Mouse (Mus musculus): ENCODE data around the gene Cd300lg. TPM values are rescaled to one million over a fixed set of nuclear protein-coding genes. Genes with fewer than 3 reads are reported as not detected.

Gene Cd300lg
- polyA plus RNA-seq, 2 experiments: 0.38 to 0.56 TPM

DNA sequence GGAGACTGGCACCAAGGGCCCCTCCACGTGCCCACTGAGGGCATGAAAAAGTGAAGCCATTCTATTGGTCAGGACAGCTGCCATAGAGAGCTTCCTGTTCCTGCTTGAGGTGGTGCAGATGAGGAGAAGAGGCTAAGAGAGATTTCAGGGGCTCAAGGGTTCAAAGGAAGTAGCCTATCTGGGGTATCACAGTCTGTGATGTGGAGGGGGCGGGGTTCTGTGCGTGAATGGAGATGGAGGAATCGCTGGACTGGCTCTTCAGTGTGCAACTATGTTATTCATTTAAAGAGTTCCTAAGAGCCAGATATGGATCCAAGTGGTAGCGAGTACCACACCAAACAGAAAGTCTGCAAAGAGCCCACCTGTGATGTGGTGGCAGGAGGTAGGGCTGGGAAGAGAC, 55.1 kb downstream of the Cd300lg start:
- Histone ChIP-seq H3K27me3 (ENCODE audit: control insufficient read depth, insufficient read depth, low read length) (peaks cover 7% of the 10 kb centered on the region), H3K4me3 (ENCODE audit: insufficient read depth in 1 of 2, low read depth in 2 of 2, low read length in 2 of 2) (peak overlapping the region; percentile 35 to 40; a peak in 3 of 4 replicates), H3K4me1 (replicated peaks; ENCODE audit: control insufficient read depth in 2 of 2, insufficient read depth in 2 of 2, low read length in 1 of 2) (peaks cover 26 to 35% of the 10 kb centered on the region in 2 experiments), H3K4me2 (ENCODE audit: low read depth) (peak overlapping the region; percentile 71), H3K27ac (peak overlapping the region; percentile 83), H3K9me3 (ENCODE audit: control insufficient read depth, low read length) (no peaks in the 10 kb centered on the region), H3K9ac (replicated peaks) (peak overlapping the region; percentile 29), H3K36me3 (replicated peaks; ENCODE audit: control insufficient read depth, insufficient read depth, low read depth) (no peaks in the 10 kb centered on the region)
- TF ChIP-seq CTCF (IDR thresholded peaks at IDR 0.05; ENCODE audit: low read depth) (no peak), EP300 (IDR thresholded peaks at IDR 0.05; ENCODE audit: low read depth) (no peak)
- no peak for DNase-seq (ENCODE audit: low read depth in 3 of 3, low spot score in 3 of 3)
- WGBS (ENCODE audit: insufficient replicate concordance): 39% methylated on average over 5 of the region's 5 CpGs
- ATAC-seq (ENCODE audit: insufficient read depth): peak; percentile 38

DNA sequence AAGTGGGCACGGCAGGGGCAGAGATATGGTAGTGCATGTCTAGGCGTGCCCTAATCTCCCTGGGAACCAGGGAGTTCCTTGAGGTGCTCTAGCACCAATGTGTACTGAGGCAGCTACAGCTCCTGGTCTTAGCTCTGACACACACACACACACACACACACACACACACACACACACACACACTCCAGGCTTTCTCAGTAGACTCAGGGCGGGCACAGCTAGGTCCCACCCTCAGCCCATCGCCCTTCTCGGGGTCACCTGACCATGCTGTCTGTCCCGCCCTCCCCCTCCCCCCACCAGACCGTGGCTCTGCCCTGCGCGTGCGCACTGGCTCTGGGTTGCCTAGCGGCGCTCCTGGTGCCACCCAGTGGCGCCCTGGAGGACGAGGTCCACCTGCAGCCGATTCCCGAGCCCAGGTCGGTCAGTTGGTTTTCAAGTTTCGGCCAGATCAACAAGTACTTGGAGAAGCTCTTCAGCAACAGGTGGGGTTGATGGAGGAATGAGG, 55.6 kb downstream of the Cd300lg start:
- peak overlapping the region; percentile 53 for H3K9ac ChIP-seq (replicated peaks)
- peak overlapping the region; percentile 83 for H3K27ac ChIP-seq
- peaks cover 26 to 35% of the 10 kb centered on the region in 2 experiments for H3K4me1 ChIP-seq (replicated peaks; ENCODE audit: control insufficient read depth in 2 of 2, insufficient read depth in 2 of 2, low read length in 1 of 2)
- TF ChIP-seq EP300 (IDR thresholded peaks at IDR 0.05; ENCODE audit: low read depth): no peak
- TF ChIP-seq CTCF (IDR thresholded peaks at IDR 0.05; ENCODE audit: low read depth): peak; percentile 90
- no peaks in the 10 kb centered on the region for H3K36me3 ChIP-seq (replicated peaks; ENCODE audit: control insufficient read depth, insufficient read depth, low read depth)
- peak; percentile 74 to 80 (median 78) for DNase-seq (ENCODE audit: low read depth in 3 of 3, low spot score in 3 of 3)
- WGBS (ENCODE audit: insufficient replicate concordance): 2% methylated on average over 18 of the region's 18 CpGs
- H3K27me3 ChIP-seq (ENCODE audit: control insufficient read depth, insufficient read depth, low read length): peaks cover 10% of the 10 kb centered on the region
- H3K9me3 ChIP-seq (ENCODE audit: control insufficient read depth, low read length): no peaks in the 10 kb centered on the region
- ATAC-seq (ENCODE audit: insufficient read depth): peak; percentile 90
- peak overlapping the region; percentile 71 for H3K4me2 ChIP-seq (ENCODE audit: low read depth)
- H3K4me3 ChIP-seq (ENCODE audit: insufficient read depth in 1 of 2, low read depth in 2 of 2, low read length in 2 of 2): peak overlapping the region; percentile 35 to 47

DNA sequence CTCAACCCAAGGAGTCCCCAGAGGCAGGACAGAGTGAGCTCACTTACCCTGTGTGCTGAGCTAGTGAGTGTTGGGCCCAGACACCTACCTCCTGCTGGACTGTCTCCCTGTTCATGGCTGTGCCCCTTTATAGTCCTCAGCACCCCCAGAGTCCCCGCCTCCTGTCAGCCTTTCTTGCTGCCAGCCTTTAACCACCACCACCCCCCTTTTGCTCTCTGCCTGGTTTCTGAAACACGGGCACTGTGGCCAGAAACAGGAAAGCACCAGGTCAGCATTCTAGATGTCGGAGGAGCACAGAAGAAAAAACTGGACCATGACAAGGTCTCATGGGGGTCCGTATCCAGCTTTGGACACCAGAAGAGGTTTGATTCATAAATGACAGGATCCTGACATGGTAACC, 59.9 kb downstream of the Cd300lg start, which contains the start of gene Ppy:
Gene Ppy, minus strand, starts transcription at position 101 of the 400 bp plus-strand sequence.
- no peak for DNase-seq (ENCODE audit: low read depth in 3 of 3, low spot score in 3 of 3)
- Histone ChIP-seq H3K27ac (no peak within 1 kb of the TSS), H3K27me3 (ENCODE audit: control insufficient read depth, insufficient read depth, low read length) (peaks cover 34% of the 10 kb centered on the region), H3K9ac (replicated peaks) (no peak within 1 kb of the TSS), H3K36me3 (replicated peaks; ENCODE audit: control insufficient read depth, insufficient read depth, low read depth) (no peaks in the 10 kb centered on the region), H3K9me3 (ENCODE audit: control insufficient read depth, low read length) (no peaks in the 10 kb centered on the region), H3K4me2 (ENCODE audit: low read depth) (no peak within 1 kb of the TSS), H3K4me3 (ENCODE audit: insufficient read depth in 1 of 2, low read depth in 2 of 2, low read length in 2 of 2) (no peak within 1 kb of the TSS), H3K4me1 (replicated peaks; ENCODE audit: control insufficient read depth in 2 of 2, insufficient read depth in 2 of 2, low read length in 1 of 2) (peaks cover 15 to 27% of the 10 kb centered on the region in 2 experiments)
- TF ChIP-seq EP300 (IDR thresholded peaks at IDR 0.05; ENCODE audit: low read depth) (no peak), CTCF (IDR thresholded peaks at IDR 0.05; ENCODE audit: low read depth) (no peak)
- no peak for ATAC-seq (ENCODE audit: insufficient read depth)
- 48% methylated on average over 4 of the region's 4 CpGs for WGBS (ENCODE audit: insufficient replicate concordance)

DNA sequence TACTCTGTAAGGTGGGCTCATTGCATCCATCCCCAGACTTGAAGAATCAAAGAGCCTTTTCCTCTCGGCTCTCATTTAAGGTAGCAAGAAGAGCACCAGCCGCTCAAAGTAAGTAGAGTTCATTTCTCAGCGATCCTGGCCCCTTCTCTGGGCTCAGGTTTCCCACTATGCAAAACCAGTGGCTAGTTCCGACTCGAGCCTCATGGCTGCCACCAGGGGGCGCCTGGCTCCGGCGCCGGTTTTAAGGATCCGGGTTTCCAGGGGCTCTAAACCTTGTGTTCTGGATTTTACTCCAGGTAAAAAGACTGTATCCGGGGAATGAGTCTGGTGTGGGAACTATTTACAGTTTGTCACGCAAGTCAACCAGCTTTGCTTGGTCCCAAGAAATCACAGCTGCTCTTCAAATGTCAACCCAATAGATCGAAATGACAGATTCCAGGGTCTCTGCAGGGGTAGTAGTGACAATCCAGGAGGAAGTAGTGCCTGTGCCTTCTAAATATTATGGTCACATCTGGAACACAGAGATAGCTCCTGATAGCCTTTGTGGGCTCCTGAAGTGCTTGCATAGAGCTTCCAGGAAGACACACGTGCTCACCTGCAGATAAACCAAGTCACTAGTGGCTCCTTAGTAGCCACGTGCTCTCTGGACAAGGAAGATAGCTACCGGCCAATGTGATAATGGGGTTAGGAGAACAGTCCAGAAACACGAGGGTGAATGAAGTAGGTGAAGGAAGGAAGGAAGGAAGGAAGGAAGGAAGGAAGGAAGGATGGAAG, 61.4 kb downstream of the Cd300lg start:
- Histone ChIP-seq H3K4me1 (replicated peaks; ENCODE audit: control insufficient read depth in 2 of 2, insufficient read depth in 2 of 2, low read length in 1 of 2) (peaks cover 7 to 14% of the 10 kb centered on the region in 2 experiments), H3K9me3 (ENCODE audit: control insufficient read depth, low read length) (no peaks in the 10 kb centered on the region), H3K4me2 (ENCODE audit: low read depth) (no peak overlapping the region), H3K27me3 (ENCODE audit: control insufficient read depth, insufficient read depth, low read length) (peaks cover 48% of the 10 kb centered on the region), H3K36me3 (replicated peaks; ENCODE audit: control insufficient read depth, insufficient read depth, low read depth) (no peaks in the 10 kb centered on the region), H3K4me3 (ENCODE audit: insufficient read depth in 1 of 2, low read depth in 2 of 2, low read length in 2 of 2) (no peak overlapping the region), H3K9ac (replicated peaks) (no peak overlapping the region), H3K27ac (no peak overlapping the region)
- DNase-seq (ENCODE audit: low read depth in 3 of 3, low spot score in 3 of 3) (no peak), ATAC-seq (ENCODE audit: insufficient read depth) (peak; percentile 54)
- TF ChIP-seq EP300 (IDR thresholded peaks at IDR 0.05; ENCODE audit: low read depth) (no peak), CTCF (IDR thresholded peaks at IDR 0.05; ENCODE audit: low read depth) (peak; percentile 93)
- 3% methylated on average over 17 of the region's 17 CpGs for WGBS (ENCODE audit: insufficient replicate concordance)

Other genes with a start within 250 kb of the Cd300lg start
- 0.28 TPM in 2 replicates for gene Meox1, start 147.1 kb upstream of the Cd300lg start, polyA plus RNA-seq (2012; rRNA removed)
- 0.28 and 0.36 TPM in 2 replicates for gene Meox1, start 147.1 kb upstream of the Cd300lg start, polyA plus RNA-seq (2014; fragmentation: Nextera tagmentation; extraction: Ambion mirVana)
- 0.04 and 0.12 TPM in 2 replicates for gene Sost, start 74.5 kb upstream of the Cd300lg start, polyA plus RNA-seq (2012; rRNA removed)
- not detected in 2 replicates for gene Sost, start 74.5 kb upstream of the Cd300lg start, polyA plus RNA-seq (2014; fragmentation: Nextera tagmentation; extraction: Ambion mirVana)
- gene Cfap97d1, start 57.2 kb upstream of the Cd300lg start, polyA plus RNA-seq (2012; rRNA removed): not detected in 2 replicates
- gene Cfap97d1, start 57.2 kb upstream of the Cd300lg start, polyA plus RNA-seq (2014; fragmentation: Nextera tagmentation; extraction: Ambion mirVana): not detected in 2 replicates
- gene Dusp3, start 54.5 kb upstream of the Cd300lg start, polyA plus RNA-seq (2012; rRNA removed): 3.3 and 4.8 TPM in 2 replicates
- 6.3 and 7.2 TPM in 2 replicates for gene Dusp3, start 54.5 kb upstream of the Cd300lg start, polyA plus RNA-seq (2014; fragmentation: Nextera tagmentation; extraction: Ambion mirVana)
- 0.21 and 0.27 TPM in 2 replicates for gene Mpp3, start 13.0 kb upstream of the Cd300lg start, polyA plus RNA-seq (2012; rRNA removed)
- not detected in 2 replicates for gene Mpp3, start 13.0 kb upstream of the Cd300lg start, polyA plus RNA-seq (2014; fragmentation: Nextera tagmentation; extraction: Ambion mirVana)
- 11.9 and 13.1 TPM in 2 replicates for gene Mpp2, start 47.0 kb downstream of the Cd300lg start, polyA plus RNA-seq (2012; rRNA removed)
- 7.4 and 10.6 TPM in 2 replicates for gene Mpp2, start 47.0 kb downstream of the Cd300lg start, polyA plus RNA-seq (2014; fragmentation: Nextera tagmentation; extraction: Ambion mirVana)
- gene Ppy, start 59.8 kb downstream of the Cd300lg start, polyA plus RNA-seq (2012; rRNA removed): not detected in 2 replicates
- gene Ppy, start 59.8 kb downstream of the Cd300lg start, polyA plus RNA-seq (2014; fragmentation: Nextera tagmentation; extraction: Ambion mirVana): not detected in 2 replicates
- gene Pyy, start 66.3 kb downstream of the Cd300lg start, polyA plus RNA-seq (2012; rRNA removed): 0.22 and 0.57 TPM in 2 replicates
- not detected in 2 replicates for gene Pyy, start 66.3 kb downstream of the Cd300lg start, polyA plus RNA-seq (2014; fragmentation: Nextera tagmentation; extraction: Ambion mirVana)
- gene Nags, start 104.0 kb downstream of the Cd300lg start, polyA plus RNA-seq (2012; rRNA removed): 10.1 and 11.3 TPM in 2 replicates
- 7.2 and 7.5 TPM in 2 replicates for gene Nags, start 104.0 kb downstream of the Cd300lg start, polyA plus RNA-seq (2014; fragmentation: Nextera tagmentation; extraction: Ambion mirVana)
- 8.9 and 9.2 TPM in 2 replicates for gene Tmem101, start 114.9 kb downstream of the Cd300lg start, polyA plus RNA-seq (2012; rRNA removed)
- 7.8 and 8.5 TPM in 2 replicates for gene Tmem101, start 114.9 kb downstream of the Cd300lg start, polyA plus RNA-seq (2014; fragmentation: Nextera tagmentation; extraction: Ambion mirVana)
- gene Lsm12, start 143.8 kb downstream of the Cd300lg start, polyA plus RNA-seq (2012; rRNA removed): 10.4 and 15.4 TPM in 2 replicates
- gene Lsm12, start 143.8 kb downstream of the Cd300lg start, polyA plus RNA-seq (2014; fragmentation: Nextera tagmentation; extraction: Ambion mirVana): 51.4 and 56.2 TPM in 2 replicates
- 12.6 and 14.8 TPM in 2 replicates for gene G6pc3, start 148.1 kb downstream of the Cd300lg start, polyA plus RNA-seq (2012; rRNA removed)
- 7.3 and 10.1 TPM in 2 replicates for gene G6pc3, start 148.1 kb downstream of the Cd300lg start, polyA plus RNA-seq (2014; fragmentation: Nextera tagmentation; extraction: Ambion mirVana)
- gene Hdac5, start 188.7 kb downstream of the Cd300lg start, polyA plus RNA-seq (2012; rRNA removed): 8.8 and 10.0 TPM in 2 replicates
- 6.4 and 7.3 TPM in 2 replicates for gene Hdac5, start 188.7 kb downstream of the Cd300lg start, polyA plus RNA-seq (2014; fragmentation: Nextera tagmentation; extraction: Ambion mirVana)
- gene BC030867, start 207.4 kb downstream of the Cd300lg start, polyA plus RNA-seq (2012; rRNA removed): 10.9 and 11.3 TPM in 2 replicates
- 10.8 and 13.2 TPM in 2 replicates for gene BC030867, start 207.4 kb downstream of the Cd300lg start, polyA plus RNA-seq (2014; fragmentation: Nextera tagmentation; extraction: Ambion mirVana)
- gene Asb16, start 227.2 kb downstream of the Cd300lg start, polyA plus RNA-seq (2012; rRNA removed): 0.39 and 0.44 TPM in 2 replicates
- gene Asb16, start 227.2 kb downstream of the Cd300lg start, polyA plus RNA-seq (2014; fragmentation: Nextera tagmentation; extraction: Ambion mirVana): 0.05 and 0.08 TPM in 2 replicates
- gene Tmub2, start 243.4 kb downstream of the Cd300lg start, polyA plus RNA-seq (2012; rRNA removed): 19.1 and 19.8 TPM in 2 replicates
- 19.3 and 24.7 TPM in 2 replicates for gene Tmub2, start 243.4 kb downstream of the Cd300lg start, polyA plus RNA-seq (2014; fragmentation: Nextera tagmentation; extraction: Ambion mirVana)